Mouse (Mus musculus) spleen, embryonic (tissue): ENCODE measurements at regions not wholly inside any gene's neighbourhood (a gene's known extent, or its start where the extent isn't known, plus 50 kb on each side); places are given as distances from the start of the nearest gene placed in this dataset.

ENCODE experiments used
- CTCF ChIA-PET: fragments of 350-600 bp; sonication (Branson Sonifier 250); formaldehyde crosslinking; loops from one replicate; lab custom pipeline; 2022; lab: Charles Lee

GRCm38 (mm10) chr12:13100505-13101354, 148.3 kb downstream of the Ddx1 start:
- CTCF ChIA-PET = no interaction called here

DNA sequence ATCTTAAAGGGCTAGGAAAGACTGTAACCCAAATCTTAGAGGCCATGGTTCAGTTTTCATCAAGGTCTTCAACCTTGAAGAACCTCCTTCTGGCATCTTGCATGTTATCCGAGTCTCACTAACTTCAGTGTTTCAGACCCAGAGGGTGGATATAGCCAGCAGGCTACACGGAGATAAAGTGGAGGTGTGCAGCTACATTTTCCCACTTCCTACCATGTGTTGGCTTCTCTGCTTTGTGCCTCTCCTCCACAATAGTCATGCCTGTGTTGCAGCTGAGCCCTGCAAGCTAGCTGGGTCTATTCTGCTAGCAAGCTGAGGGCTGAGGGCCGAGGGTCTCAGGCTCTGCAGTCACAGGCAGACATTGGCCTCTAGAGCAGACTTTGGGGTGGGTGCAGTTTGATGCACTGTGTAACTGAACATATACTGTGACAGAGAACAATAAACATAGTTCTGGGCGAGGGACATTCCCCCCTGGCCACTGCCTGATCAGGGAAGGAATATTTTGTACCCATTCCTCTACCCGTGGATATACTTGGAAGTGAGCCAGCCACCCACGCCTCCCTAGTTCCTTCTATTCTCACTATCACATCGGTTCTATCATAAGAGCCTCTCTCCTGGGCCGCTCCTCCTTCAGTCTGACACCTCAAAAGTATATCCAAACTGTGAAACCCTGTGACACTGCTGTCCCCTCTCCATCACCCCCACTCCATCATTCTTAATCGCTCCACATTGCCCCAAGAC, 152.6 kb upstream of the Mycn start:
- CTCF ChIA-PET = no interaction called here

DNA sequence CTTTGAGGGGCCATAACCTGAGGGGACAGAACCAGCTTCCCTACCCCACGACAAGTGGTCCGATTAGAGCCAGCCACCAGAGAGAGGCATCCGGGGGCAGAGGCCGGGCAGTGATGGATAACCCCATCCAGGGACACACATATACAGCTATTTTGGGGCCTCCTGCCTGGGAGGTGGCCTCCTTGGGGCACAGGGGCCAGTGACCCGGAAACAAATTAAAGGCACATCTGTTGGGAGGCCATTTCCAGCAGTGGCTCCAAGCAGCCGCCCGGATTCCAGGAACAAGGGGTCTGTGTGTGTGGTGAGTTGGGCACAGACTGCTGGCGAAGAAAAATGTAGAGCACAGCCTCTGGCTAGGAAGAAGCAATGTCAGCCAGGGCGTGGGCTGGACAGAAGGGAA, 144.2 kb upstream of the Mycn start:
- CTCF ChIA-PET = no interaction called here

DNA sequence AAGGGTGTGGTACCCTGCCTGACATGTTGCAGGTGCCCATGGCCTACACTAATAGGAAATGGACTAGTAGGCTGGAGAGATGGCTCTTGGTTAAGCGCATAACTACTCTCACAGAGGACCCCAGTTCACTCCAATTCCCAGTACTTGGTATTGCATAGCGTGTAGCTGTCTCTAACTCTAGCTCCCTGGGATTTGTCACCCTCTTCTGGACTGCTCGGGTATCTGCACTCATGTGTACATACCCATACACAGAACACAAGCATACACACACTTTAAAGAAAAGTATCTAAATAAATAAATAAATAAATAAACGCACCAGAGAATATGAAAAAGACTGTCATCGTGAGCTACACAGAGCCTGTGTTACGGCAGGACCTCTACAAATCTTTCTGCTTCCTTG, 143.8 kb upstream of the Mycn start:
- CTCF ChIA-PET = no interaction called here

DNA sequence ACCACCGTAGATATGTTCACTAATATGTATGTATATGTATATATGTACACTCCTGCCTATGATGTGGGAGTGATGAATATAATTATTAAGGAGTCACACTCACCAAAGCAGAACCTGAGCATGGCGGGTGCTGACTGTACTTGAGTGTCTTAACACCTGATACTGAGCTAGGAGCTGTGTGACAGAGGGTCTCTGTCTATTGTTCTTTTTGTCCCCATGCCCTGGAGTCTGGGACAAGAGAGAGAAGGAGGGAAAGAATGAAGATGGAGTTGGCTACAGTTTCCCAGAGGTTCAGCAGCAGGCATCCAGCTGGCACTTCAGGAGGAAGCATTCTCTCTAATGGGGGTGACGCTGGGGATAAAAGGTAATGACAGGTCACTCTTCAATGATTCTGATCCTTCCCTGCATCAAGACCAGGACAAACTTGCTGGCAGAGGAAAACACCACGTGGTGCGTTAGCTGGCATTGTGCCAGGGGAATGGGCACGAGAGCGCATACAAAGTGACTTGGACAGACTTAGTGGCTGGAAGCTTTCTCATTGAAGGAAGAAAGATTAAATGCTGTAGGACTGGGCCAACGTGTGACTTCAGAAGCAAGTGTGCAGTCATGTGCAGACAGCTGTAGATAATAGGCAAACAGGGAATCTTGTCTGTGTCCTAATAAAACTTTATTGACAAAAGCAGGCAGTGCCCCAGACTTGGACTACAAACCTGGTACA, 141.8 kb upstream of the Mycn start:
- CTCF ChIA-PET = no interaction called here

DNA sequence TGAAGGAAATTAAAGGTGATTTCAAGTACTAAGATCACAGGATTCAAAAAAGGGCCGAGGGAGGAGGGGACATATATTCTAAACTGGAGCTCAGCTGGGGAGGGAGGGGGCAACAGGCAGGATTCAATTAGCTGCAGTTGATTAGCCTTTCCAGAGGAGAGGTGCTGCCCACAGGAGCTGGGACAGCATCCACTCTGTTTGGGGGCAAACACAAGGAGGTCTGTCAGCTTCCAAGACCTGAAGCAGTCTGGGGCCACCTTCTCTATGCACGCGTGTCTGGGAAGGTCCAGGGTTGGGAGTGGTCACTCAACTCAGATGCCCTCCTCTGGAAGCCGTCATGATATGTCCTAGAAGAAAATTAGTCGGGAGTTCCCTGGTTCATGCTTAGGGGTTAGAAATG, 139.1 kb upstream of the Mycn start:
- CTCF ChIA-PET = no interaction called here

- CTCF ChIA-PET = no interaction called here
Observed at GRCm38 (mm10) chr12:13079832-13080231, 138.1 kb upstream of the Mycn start.

- CTCF ChIA-PET = interaction anchor here (0.5 kb wide), 1 partner anchor 185 kb away, joined by 6 read pairs; no protein-coding TSS in a partner anchor
Observed at GRCm38 (mm10) chr12:13077689-13078088, 136.0 kb upstream of the Mycn start.

DNA sequence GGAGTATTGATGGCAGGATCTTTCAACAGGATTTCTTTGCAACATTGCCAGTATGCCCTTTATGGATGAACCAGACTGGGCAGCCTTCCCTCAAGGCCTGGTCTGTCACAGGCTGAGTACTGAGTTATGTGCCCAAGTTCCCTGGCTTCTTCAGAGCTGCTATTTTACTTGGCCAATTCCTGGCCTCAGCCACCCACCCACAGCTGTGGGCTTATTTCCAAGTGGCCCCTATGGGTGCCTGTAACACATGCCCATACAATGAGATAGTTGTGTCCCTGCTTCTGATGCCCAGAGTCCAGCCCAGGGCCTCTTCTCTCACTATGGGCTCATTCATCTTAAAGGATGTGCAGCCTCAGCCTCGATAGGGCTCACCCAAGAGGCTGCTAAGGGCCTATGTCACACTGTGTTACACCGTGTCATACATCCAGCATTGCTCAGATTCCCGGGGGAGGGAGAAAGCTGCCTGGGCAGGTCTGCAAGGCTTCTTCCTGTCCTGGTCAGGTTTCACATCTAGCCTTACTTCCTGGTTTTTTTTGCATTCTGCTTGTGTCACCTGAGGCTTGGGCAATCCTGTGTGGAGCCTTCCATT, 135.1 kb upstream of the Mycn start:
- CTCF ChIA-PET = no interaction called here

- CTCF ChIA-PET = no interaction called here
Observed at GRCm38 (mm10) chr12:13073126-13073886, 131.6 kb upstream of the Mycn start.

DNA sequence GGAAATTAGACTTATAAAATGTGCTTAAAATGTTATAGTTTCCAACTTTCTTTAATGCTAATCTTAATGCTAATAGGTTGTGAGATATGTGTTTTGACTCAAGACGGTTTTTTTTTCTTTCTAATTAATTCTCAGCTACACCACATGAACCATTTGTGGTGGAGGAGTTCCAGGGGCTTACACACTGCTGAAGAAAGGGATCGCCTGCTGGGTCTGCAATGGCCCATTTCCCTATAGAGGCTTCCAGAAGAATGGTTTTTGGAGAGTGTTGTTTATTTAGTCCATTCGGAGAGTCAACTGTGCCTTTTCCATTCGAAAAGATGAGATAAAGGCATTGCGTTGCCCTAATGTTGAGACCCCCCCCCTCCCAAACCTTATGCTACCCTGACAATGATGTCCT, 125.6 kb upstream of the Mycn start:
- CTCF ChIA-PET = no interaction called here

DNA sequence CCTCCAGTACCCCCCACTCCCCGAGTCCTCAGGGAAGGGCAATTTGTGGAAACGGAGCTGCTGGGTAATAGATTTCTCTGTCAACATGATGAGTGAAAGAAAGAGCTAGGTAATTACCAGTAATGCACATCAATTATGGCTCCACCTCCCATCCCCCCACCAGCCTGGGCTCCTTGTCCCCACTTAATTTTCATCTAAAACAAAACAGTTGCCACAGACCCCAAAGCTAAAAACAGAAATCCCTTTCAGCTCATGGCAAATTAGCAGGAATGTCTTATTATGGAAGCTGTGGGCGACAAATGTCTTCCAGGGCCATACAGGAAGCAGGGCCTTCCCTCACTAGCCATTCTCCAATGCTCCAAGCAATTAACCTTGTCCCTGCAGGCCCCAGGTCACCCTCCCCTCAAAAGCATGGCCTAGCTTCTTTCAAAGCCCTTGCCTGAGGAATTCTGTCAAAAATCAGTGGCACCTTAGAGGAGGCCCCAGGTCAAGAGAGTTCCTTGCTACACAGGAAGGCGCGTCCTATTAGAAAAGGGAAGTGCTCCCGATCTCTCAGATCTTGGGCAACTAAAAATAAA, 125.0 kb upstream of the Mycn start:
- CTCF ChIA-PET = no interaction called here

- CTCF ChIA-PET = no interaction called here
Observed at GRCm38 (mm10) chr12:13059473-13059872, 117.8 kb upstream of the Mycn start.

DNA sequence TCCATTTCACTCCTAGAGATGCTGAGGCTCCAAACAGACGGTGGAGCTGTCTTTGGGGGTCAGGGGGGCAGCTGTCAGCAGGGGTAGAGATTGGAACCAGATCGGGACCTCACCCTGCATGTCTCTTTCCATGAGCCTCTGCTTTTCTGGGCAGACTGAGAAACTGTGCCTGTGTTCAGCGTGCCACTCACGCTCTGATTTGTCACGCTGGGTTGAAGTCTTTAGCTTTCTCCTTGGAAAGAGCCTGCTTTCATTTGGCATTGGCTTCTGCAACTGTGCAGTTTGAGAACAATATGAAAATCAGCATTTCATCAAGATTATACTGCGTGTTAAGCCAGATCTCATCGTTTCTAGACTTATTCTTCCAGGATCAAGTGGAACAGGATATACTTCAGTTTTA, 114.5 kb upstream of the Mycn start:
- CTCF ChIA-PET = no interaction called here

- CTCF ChIA-PET = no interaction called here
Observed at GRCm38 (mm10) chr12:13054611-13055010, 112.9 kb upstream of the Mycn start.

GRCm38 (mm10) chr12:13053746-13054145, 112.0 kb upstream of the Mycn start:
- CTCF ChIA-PET = no interaction called here

DNA sequence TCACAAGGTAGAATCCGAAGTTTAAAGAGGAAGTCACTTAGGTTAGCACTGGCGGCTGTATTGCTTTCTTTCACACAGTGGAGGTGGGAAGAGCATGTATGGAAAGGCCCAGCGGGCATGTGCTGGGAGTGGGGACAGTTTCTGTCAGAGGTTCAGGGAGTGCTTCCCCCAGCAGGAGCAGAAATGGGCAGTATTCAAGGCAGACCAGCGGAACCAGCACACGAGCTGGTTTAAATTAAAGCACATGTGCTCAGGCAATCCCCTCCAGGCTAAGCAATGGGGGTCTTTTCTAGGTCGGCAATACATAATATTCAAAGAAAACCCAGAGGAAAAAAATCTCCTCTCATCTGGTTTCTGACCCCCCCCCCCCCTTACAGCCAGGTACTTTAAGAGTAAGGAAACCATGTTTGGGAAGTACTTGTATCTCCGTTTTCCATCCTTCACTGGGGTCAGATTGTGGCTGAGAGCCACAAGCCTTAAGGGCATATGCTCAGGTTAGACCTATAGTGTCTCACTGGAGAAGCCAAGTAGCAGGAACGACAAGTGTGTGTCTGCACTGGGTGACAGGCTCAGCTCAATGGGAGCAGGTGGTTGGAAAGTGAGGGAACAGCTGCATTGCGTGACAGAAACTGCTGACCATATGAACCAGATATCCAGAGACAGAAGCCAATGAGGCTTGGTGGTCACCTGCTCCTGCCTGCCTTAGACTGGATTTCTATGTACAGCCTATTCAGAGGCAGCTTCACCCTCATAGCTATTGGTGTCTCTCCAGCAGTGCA, 111.3 kb upstream of the Mycn start:
- CTCF ChIA-PET = no interaction called here

DNA sequence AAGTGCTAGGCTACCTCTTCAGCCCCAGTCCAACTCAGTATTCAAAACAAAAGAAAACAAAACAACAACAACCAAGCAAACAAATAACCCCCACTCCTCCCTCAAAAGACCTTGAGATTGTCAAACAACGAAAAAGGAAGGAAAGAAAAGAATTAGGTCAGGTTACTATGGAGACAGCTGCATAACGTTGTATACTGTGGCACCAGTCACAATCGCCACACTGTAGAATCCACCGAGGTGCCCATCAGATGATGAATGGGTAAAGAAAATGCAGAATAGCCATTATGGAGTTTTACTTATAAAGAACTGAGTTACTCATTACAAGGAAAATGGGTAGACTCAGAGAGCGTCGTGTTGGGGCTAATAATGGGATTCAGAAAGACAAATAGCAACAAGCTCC, 110.5 kb upstream of the Mycn start:
- CTCF ChIA-PET = no interaction called here

DNA sequence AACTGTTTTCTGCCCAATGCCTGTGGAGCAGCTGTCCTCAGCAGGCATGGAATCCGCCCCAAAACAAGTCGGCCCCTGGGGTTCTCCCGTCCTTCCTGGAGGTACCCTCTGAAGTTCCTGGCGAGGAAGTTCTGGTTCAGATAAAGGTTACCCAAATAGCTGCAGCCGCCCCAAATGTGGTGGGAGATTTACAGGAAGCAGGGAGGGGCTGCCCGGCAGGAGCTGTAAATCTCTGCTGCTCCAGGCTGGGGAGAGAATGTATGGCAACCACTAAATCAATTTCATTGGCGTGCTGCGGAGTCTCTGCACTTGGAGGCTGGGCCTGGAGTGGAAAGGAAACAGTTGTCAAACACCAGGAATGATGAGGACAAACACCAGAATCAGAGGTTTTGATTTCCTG, 107.9 kb upstream of the Mycn start:
- CTCF ChIA-PET = no interaction called here

GRCm38 (mm10) chr12:13048168-13048727, 106.5 kb upstream of the Mycn start:
- CTCF ChIA-PET = no interaction called here
